ENCODE assay signal across 17 mouse cellular contexts in genomic region chr2:103439071-103439622, GRCm38 (mm10). TPM values are rescaled to one million over a fixed set of nuclear protein-coding genes. Genes with fewer than 3 reads are reported as not detected.
DNase-seq lines count a peak whose midpoint lies in the region; ATAC-seq and TF ChIP-seq lines count a peak whose summit lies in the region.
"Had no signal": no experiment of that assay in that cellular context is flagged by ENCODE, and none has a peak within 500 bp of the region (broad histone marks: within the 10 kb centered on the region; RNA-seq: fewer than 3 reads in every experiment).

No protein-coding gene starts in this region.

- no peak for ATAC-seq in heart, embryonic 11.5 days (replicated peaks; ENCODE audit: insufficient number of reproducible peaks, low FRiP score, low TSS enrichment)
- ATAC-seq: inflammation-experienced regulatory T-cells, adult 6 months had no signal

- no peak overlapping the region for H3K4me3 ChIP-seq in heart, embryonic 11.5 days (ENCODE audit: low read depth, low read length)
- H3K4me3 ChIP-seq in layer of hippocampus, adult 2 months = no peak overlapping the region
- H3K4me3 ChIP-seq in CH12.LX (replicated peaks in 1 of 3; ENCODE audit: low read depth in 2 of 3, low read length in 2 of 3, poor library complexity in 1 of 3) = no peak overlapping the region
- H3K4me3 ChIP-seq: limb, embryonic 12.5 days; liver, embryonic 15.5 days had no signal

- TF ChIP-seq RAD21 in CH12.LX (IDR thresholded peaks at IDR 0.05; ENCODE audit: low read depth, low read length) = no peak

- no peak overlapping the region for H3K27ac ChIP-seq in heart, embryonic 11.5 days (ENCODE audit: low read depth, low read length)
- H3K27ac ChIP-seq in layer of hippocampus, adult 2 months = 0 out of 2 replicates have a peak overlapping the region, but pooled peaks have one; percentile 1
- H3K27ac ChIP-seq in CH12.LX (ENCODE audit: insufficient read depth, low read depth) = no peak overlapping the region
- H3K27ac ChIP-seq: kidney, embryonic 15.5 days; limb, embryonic 12.5 days; liver, embryonic 15.5 days had no signal

- no peak for TF ChIP-seq POLR2A in CH12.LX (IDR thresholded peaks at IDR 0.05; ENCODE audit: low read depth, low read length)

- no peak for TF ChIP-seq CTCF in layer of hippocampus, adult 2 months (conservative IDR thresholded peaks at IDR 0.05)
- no peak for TF ChIP-seq CTCF in CH12.LX (conservative IDR thresholded peaks at IDR 0.05 in 1 of 2, IDR thresholded peaks at IDR 0.05 in 1 of 2; ENCODE audit: low read depth in 2 of 2, low read length in 2 of 2)

- no peak overlapping the region for H3K9ac ChIP-seq in heart, embryonic 11.5 days (ENCODE audit: low read depth, low read length)
- no peak overlapping the region for H3K9ac ChIP-seq in CH12.LX (ENCODE audit: insufficient read depth, low read depth)
- H3K9ac ChIP-seq: heart, embryonic 12.5 days; kidney, embryonic 15.5 days; liver, embryonic 15.5 days had no signal

- in situ Hi-C loops in CH12.LX (cut with MboI; ENCODE audit: low pct_ligation_motif_present, low pct_unique_long_range_greater_than_20kb, low sequenced_read_pairs) = no loop called here

- H3K4me1 ChIP-seq in heart, embryonic 11.5 days (ENCODE audit: control insufficient read depth, insufficient read depth, low read length) = peaks cover 6% of the 10 kb centered on the region
- H3K4me1 ChIP-seq in CH12.LX (ENCODE audit: control insufficient read depth in 1 of 2, insufficient read depth in 2 of 2) = peaks cover 0 to 10% of the 10 kb centered on the region in 2 experiments; a peak in 2 of 4 replicates
- H3K4me1 ChIP-seq: liver, embryonic 15.5 days had no signal

- 83% methylated on average over 11 of the region's 11 CpGs for WGBS in heart, embryonic 11.5 days (ENCODE audit: insufficient replicate concordance)

- peak; percentile 86 for DNase-seq in heart, adult 11 months
- no peak for DNase-seq in layer of hippocampus, adult 2 months (ENCODE audit: low spot score in 2 of 2)
- no peak for DNase-seq in layer of hippocampus, adult 8-10 months (ENCODE audit: low spot score in 2 of 2)
- no peak for DNase-seq in CH12.LX (ENCODE audit: extremely low read depth)
- DNase-seq in cerebellum, adult 9-10 months = peak; percentile 32
- DNase-seq in thymus, postnatal 0 days (ENCODE audit: low spot score) = no peak

- TF ChIP-seq EP300 in CH12.LX (IDR thresholded peaks at IDR 0.05; ENCODE audit: low read length) = no peak

- dilution Hi-C loops in CH12.LX (cut with MboI; ENCODE audit: extremely low pct_ligation_motif_present, extremely low pct_unique_long_range_greater_than_20kb, low sequenced_read_pairs) = no loop called here

- no peaks in the 10 kb centered on the region for H3K27me3 ChIP-seq in heart, embryonic 11.5 days (ENCODE audit: control insufficient read depth, insufficient read depth, low read length)
- H3K27me3 ChIP-seq in CH12.LX (replicated peaks) = peaks cover 1% of the 10 kb centered on the region
- H3K27me3 ChIP-seq: heart, embryonic 12.5 days; kidney, embryonic 15.5 days; limb, embryonic 12.5 days had no signal

- no peaks in the 10 kb centered on the region for H3K79me2 ChIP-seq in CH12.LX (replicated peaks; ENCODE audit: control insufficient read depth, extremely low read depth, insufficient read depth, poor library complexity, severe bottlenecking)

- no peaks in the 10 kb centered on the region for H3K36me3 ChIP-seq in heart, embryonic 11.5 days (ENCODE audit: control insufficient read depth, insufficient read depth, low read length)
- no peaks in the 10 kb centered on the region for H3K36me3 ChIP-seq in CH12.LX (replicated peaks in 1 of 2; ENCODE audit: control insufficient read depth in 1 of 2, insufficient read depth in 1 of 2, low read length in 1 of 2)
- H3K36me3 ChIP-seq: G1E; heart, embryonic 12.5 days; kidney, embryonic 15.5 days; limb, embryonic 12.5 days; liver, embryonic 15.5 days had no signal

- no peak overlapping the region; the same call in 1 of the 2 replicates for H3K4me2 ChIP-seq in heart, embryonic 11.5 days
- peak overlapping the region; percentile 73 for H3K4me2 ChIP-seq in CH12.LX (ENCODE audit: insufficient read depth, low read depth, poor library complexity, severe bottlenecking)

- no peaks in the 10 kb centered on the region for H3K9me3 ChIP-seq in heart, embryonic 11.5 days (replicated peaks; ENCODE audit: control insufficient read depth, low read length)
- H3K9me3 ChIP-seq in CH12.LX (replicated peaks; ENCODE audit: low read length) = no peaks in the 10 kb centered on the region
- H3K9me3 ChIP-seq: G1E; heart, embryonic 12.5 days; kidney, embryonic 15.5 days; limb, embryonic 12.5 days; liver, embryonic 15.5 days had no signal

TF ChIP-seq in CH12.LX, 34 proteins besides CTCF, POLR2A, EP300 and RAD21:
- TF ChIP-seq SMC3 (IDR thresholded peaks at IDR 0.05; ENCODE audit: low read depth, low read length) (no peak), MAZ (IDR thresholded peaks at IDR 0.05; ENCODE audit: low read depth, low read length) (no peak), ETS1 (conservative IDR thresholded peaks at IDR 0.05; ENCODE audit: low read depth, low read length) (no peak), NRF1 (IDR thresholded peaks at IDR 0.05; ENCODE audit: low read depth, low read length) (no peak), MAFK (IDR thresholded peaks at IDR 0.05; ENCODE audit: insufficient replicate concordance, low read length) (no peak), RCOR1 (conservative IDR thresholded peaks at IDR 0.05; ENCODE audit: low read depth, low read length) (no peak), HCFC1 (IDR thresholded peaks at IDR 0.05; ENCODE audit: low read depth, low read length) (no peak), ELF1 (IDR thresholded peaks at IDR 0.05; ENCODE audit: low read depth, low read length) (no peak), ZKSCAN1 (IDR thresholded peaks at IDR 0.05; ENCODE audit: borderline replicate concordance, low read depth, low read length) (no peak), MYC (IDR thresholded peaks at IDR 0.05; ENCODE audit: low read depth, low read length) (no peak), JUN (IDR thresholded peaks at IDR 0.05; ENCODE audit: insufficient read depth, low read depth, low read length) (no peak), E2F4 (IDR thresholded peaks at IDR 0.05; ENCODE audit: insufficient replicate concordance, low read depth, low read length) (no peak), CHD1 (IDR thresholded peaks at IDR 0.05; ENCODE audit: low read depth, low read length) (no peak)

RNA-seq across cellular contexts. Expression of gene Elf5, which starts 27.7 kb away (rescaled TPM):
- not detected in 2 replicates for polyA plus RNA-seq in heart, embryonic 11.5 days (2014; fragmentation: Nextera tagmentation; extraction: Ambion mirVana)
- 1 to 10 TPM; 1.1 to 1.4 TPM for total RNA-seq in layer of hippocampus, adult 2 months (2021)
- total RNA-seq in layer of hippocampus, adult 8-10 months (2022) = 1 to 10 TPM; 1.3 to 1.5 (median 1.4) TPM
- total RNA-seq in CH12.LX (2012; rRNA removed) = not detected in 2 replicates
- not detected in 2 replicates for total RNA-seq in CH12.LX (2014; rRNA removed)
- polyA plus RNA-seq in CH12.LX (2012; ENCODE audit: insufficient read length, low read depth) = not detected in 2 replicates
- polyA plus RNA-seq in thymus, postnatal 0 days (2015; fragmentation: Nextera tagmentation; extraction: Ambion mirVana) = 0.09 and 0.23 TPM in 2 replicates
- total RNA-seq: adrenal gland, postnatal 14 days; gastrocnemius, postnatal 10 days had no signal
- polyA plus RNA-seq: G1E; heart, embryonic 12.5 days; inflammation-experienced regulatory T-cells, adult 6 months; limb, embryonic 12.5 days; midbrain, postnatal 0 days; neural tube, embryonic 11.5 days had no signal

RNA-seq across cellular contexts. Expression of gene Cat, which starts 45.8 kb away (rescaled TPM):
- 94.5 and 101 TPM in 2 replicates for polyA plus RNA-seq in heart, embryonic 11.5 days (2014; fragmentation: Nextera tagmentation; extraction: Ambion mirVana)
- total RNA-seq in layer of hippocampus, adult 2 months (2021) = 10 to 100 TPM; 48.2 to 55.2 TPM
- total RNA-seq in layer of hippocampus, adult 8-10 months (2022) = 10 to 100 TPM; 49.7 to 57.9 (median 51.6) TPM
- 26.5 and 29.8 TPM in 2 replicates for total RNA-seq in CH12.LX (2012; rRNA removed)
- 45.0 and 46.4 TPM in 2 replicates for total RNA-seq in CH12.LX (2014; rRNA removed)
- polyA plus RNA-seq in CH12.LX (2012; ENCODE audit: insufficient read length, low read depth) = 80.5 and 84.7 TPM in 2 replicates
- polyA plus RNA-seq in thymus, postnatal 0 days (2015; fragmentation: Nextera tagmentation; extraction: Ambion mirVana) = 43.5 and 58.9 TPM in 2 replicates

Comparison
In these comparisons a context has a peak if more than half of its experiments do, and no peak if none do; other contexts are left out.
1. DNase-seq: peak in heart, adult 11 months (single experiment) and cerebellum, adult 9-10 months (single experiment); none in layer of hippocampus, adult 2 months (0 of 2), layer of hippocampus, adult 8-10 months (0 of 2), CH12.LX (single experiment) and thymus, postnatal 0 days (single experiment).